Mouse (Mus musculus) midbrain, embryonic 14.5 days (tissue): ENCODE measurements at regions not wholly inside any gene's neighbourhood (a gene's known extent, or its start where the extent isn't known, plus 50 kb on each side); places are given as distances from the start of the nearest gene placed in this dataset.

Experiments used
- ATAC-seq: fragments of 200-750 bp; cut with Nextera tagmentation; 2 replicates; pipeline ENCODE4 v1.8.0; 2017; ENCODE audit warnings: moderate number of reproducible peaks, moderate library complexity; ENCODE audit not compliant: low FRiP score, low TSS enrichment
- DNase-seq: peaks from one replicate; pipeline ENCODE4 v3.0.0-alpha.2; 2015
- H3K27ac ChIP-seq: fragments of 300-500 bp; sonication (generic); replicated peaks from 2 replicates; pipeline ENCODE4 v1.5.1; 2014; ENCODE audit warnings: mild to moderate bottlenecking, low read depth, low read length, moderate library complexity
- H3K27me3 ChIP-seq: fragments of 300-500 bp; sonication (generic); 2 replicates; pipeline ENCODE4 v1.6.1; 2014; ENCODE audit warnings: low read length, control low read depth, mixed read lengths; ENCODE audit not compliant: control insufficient read depth, insufficient read depth
- H3K36me3 ChIP-seq: fragments of 300-500 bp; sonication (generic); 2 replicates; pipeline ENCODE4 v1.6.1; 2014; ENCODE audit warnings: low read length, control low read depth; ENCODE audit not compliant: control insufficient read depth, insufficient read depth
- H3K4me1 ChIP-seq: fragments of 300-500 bp; sonication (generic); 2 replicates; pipeline ENCODE4 v1.6.1; 2014; ENCODE audit warnings: mild to moderate bottlenecking, antibody characterized with exemption, low read length, control low read depth; ENCODE audit not compliant: control insufficient read depth, insufficient read depth
- H3K4me2 ChIP-seq: fragments of 300-500 bp; sonication (generic); 2 replicates; pipeline ENCODE4 v1.6.1; 2014; ENCODE audit warnings: mild to moderate bottlenecking, low read length, moderate library complexity
- H3K4me3 ChIP-seq: fragments of 300-500 bp; sonication (generic); replicated peaks from 2 replicates; pipeline ENCODE4 v1.5.1; 2014; ENCODE audit warnings: low read depth, low read length
- H3K9ac ChIP-seq: fragments of 300-500 bp; sonication (generic); replicated peaks from 2 replicates; pipeline ENCODE4 v1.6.1; 2014; ENCODE audit warnings: mild to moderate bottlenecking, low read length, moderate library complexity
- H3K9me3 ChIP-seq: fragments of 300-500 bp; sonication (generic); 2 replicates; pipeline ENCODE4 v1.6.1; 2016; ENCODE audit warnings: low read length, control low read depth, mixed read lengths; ENCODE audit not compliant: control insufficient read depth
- WGBS: fragments of 180-500 bp; shearing (Covaris S2); extraction: QIAGEN DNeasy Blood & Tissue Kit; methylation state at CpG from one replicate; pipeline ENCODE4 v1.1.7; 2014; 5-methylcytosine and 5-hydroxymethylcytosine counted together

DNA sequence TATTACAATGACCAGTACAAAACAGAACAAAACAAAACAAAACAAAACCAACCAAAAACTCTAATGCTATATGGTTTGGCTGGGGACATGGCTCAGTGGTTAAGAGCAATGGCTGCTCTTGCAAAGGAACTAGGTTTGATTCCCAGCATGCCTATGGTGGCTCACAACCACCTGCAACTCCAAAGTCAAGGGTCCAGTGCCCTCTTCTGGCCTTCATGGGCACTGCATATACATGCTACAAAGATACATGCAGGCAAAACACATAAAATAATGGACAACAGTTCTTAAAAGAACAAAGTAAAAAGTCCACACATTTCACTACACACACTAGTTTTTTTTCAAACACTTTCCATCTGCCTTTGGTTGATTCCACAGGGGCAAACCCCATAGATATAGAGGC lies 169.7 kb upstream of the Mocs1 start:
- no peak for DNase-seq
- Histone ChIP-seq H3K4me1 (no peaks in the 10 kb centered on the region), H3K27me3 (no peaks in the 10 kb centered on the region), H3K9me3 (no peaks in the 10 kb centered on the region), H3K36me3 (no peaks in the 10 kb centered on the region), H3K4me3 (no peak overlapping the region), H3K4me2 (no peak overlapping the region), H3K9ac (no peak overlapping the region), H3K27ac (no peak overlapping the region)
- no peak for ATAC-seq

DNA sequence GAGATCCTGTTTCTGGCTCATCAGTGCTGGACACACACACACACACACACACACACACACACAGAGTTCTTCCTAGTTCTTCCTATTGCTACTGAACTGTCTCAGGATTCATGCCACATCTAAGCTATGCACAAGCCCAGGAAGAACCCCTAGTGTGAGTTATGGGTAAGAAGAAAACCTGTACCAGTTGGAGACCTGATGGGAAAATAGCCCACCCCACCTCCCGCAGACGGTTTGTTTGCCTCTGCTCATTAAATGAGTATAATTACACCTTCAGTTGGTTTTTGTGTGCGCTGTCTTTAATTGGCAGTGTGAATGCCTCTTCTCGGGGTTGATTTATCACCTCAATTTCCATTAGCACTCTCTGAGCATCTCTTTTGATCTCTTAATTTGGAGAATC lies 165.8 kb upstream of the Mocs1 start:
- Histone ChIP-seq H3K27ac (no peak overlapping the region), H3K4me3 (no peak overlapping the region), H3K27me3 (no peaks in the 10 kb centered on the region), H3K4me1 (no peaks in the 10 kb centered on the region), H3K9me3 (no peaks in the 10 kb centered on the region), H3K36me3 (no peaks in the 10 kb centered on the region), H3K9ac (no peak overlapping the region), H3K4me2 (no peak overlapping the region)
- WGBS = 65% methylated on average over 4 of the region's 4 CpGs
- DNase-seq = no peak
- ATAC-seq = no peak

DNA sequence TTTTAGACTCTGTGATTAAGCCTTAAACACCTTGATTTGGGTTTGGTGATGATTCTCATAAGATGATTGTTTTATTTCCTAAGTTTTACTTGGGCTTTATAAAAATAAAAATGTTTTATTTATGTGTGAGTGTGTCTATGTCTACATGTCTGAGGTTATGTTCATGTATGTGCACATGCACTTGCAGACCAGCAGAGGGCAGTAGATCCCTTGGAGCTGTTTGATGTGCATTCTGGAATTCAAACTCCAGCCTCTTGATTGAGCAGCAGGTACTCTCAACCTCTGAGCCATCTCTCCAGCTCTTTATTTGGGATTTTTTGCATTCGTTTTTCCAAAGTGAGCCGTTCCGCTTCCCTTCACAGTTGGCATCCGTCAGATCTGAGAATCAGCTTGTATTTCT lies 161.8 kb upstream of the Mocs1 start:
- Histone ChIP-seq H3K4me1 (no peaks in the 10 kb centered on the region), H3K4me3 (no peak overlapping the region), H3K9me3 (no peaks in the 10 kb centered on the region), H3K27me3 (no peaks in the 10 kb centered on the region), H3K36me3 (no peaks in the 10 kb centered on the region), H3K27ac (no peak overlapping the region), H3K9ac (no peak overlapping the region), H3K4me2 (no peak overlapping the region)
- ATAC-seq (no peak), DNase-seq (no peak)
- 83% methylated on average over 4 of the region's 4 CpGs for WGBS

DNA sequence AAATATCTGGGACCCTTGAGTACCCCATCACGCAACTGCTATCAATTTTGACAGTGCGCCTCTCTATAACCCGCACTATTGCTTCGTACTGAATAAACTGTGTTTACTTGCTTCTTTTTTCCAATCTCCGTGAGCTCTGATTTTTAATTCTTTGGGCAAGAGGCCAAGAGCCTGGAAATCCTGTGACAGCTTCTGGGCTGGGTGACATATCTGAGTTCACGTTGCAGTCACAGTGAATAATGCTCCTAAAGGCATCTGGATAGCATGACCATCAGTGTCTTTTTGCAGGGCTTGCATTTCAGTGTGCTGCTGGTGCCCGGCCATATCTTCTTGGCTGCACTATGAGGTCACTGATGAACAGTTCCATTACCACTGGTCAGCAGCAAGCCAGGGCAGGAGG lies 158.2 kb upstream of the Mocs1 start:
- WGBS = 86% methylated on average over 7 of the region's 7 CpGs
- ATAC-seq = no peak

DNA sequence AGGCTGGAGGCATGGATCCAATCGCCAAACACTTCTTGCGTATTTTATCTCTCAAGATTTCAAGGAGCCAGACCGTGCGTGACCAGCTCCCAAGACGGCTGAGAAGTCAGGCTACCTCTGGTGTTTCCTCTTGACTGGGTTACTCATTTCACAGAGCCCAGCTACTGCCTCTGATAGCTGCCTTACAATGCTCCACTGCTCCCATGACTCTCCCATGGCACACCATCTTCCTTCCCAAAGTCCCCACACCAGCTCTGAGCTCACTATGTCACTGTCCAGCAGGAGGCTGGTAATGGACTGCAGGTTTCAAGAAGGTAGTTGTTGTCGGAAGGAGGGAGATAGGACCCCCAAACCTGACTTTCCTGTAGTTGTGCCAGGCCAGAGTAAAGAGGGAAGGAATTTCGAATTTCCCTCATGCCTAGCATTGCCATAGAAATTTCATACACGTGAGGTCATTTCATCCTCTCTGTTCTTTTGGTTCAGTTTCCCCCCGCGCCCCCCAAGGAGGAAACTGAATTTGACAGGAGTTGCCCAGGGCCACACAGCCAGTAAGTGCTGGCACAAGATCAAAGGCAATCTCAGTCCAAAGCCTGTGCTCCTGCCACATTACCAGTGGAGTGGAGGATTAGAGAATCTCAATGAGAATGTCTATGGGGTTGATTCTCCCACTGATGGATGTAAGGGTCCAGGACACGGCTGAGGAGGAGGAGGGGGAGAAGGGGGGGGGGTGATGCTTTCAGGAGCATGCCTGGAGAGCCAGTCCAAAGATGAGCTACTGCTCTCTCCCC lies 155.3 kb upstream of the Mocs1 start:
- Histone ChIP-seq H3K9me3 (no peaks in the 10 kb centered on the region), H3K4me2 (no peak overlapping the region), H3K4me1 (peaks cover 3% of the 10 kb centered on the region; the same call in 1 of the 2 replicates), H3K27me3 (no peaks in the 10 kb centered on the region), H3K36me3 (no peaks in the 10 kb centered on the region), H3K4me3 (no peak overlapping the region), H3K9ac (no peak overlapping the region), H3K27ac (no peak overlapping the region)
- ATAC-seq (peak; percentile 69), DNase-seq (peak; percentile 72)
- 63% methylated on average over 11 of the region's 11 CpGs for WGBS

More for the DNA sequence above, 158.2 kb upstream of the Mocs1 start:
- no peak overlapping the region for H3K4me2 ChIP-seq
- no peak overlapping the region for H3K27ac ChIP-seq
- H3K9me3 ChIP-seq = no peaks in the 10 kb centered on the region
- peak; percentile 40 for DNase-seq
- H3K27me3 ChIP-seq = no peaks in the 10 kb centered on the region
- peaks cover 3% of the 10 kb centered on the region; the same call in 1 of the 2 replicates for H3K4me1 ChIP-seq
- no peaks in the 10 kb centered on the region for H3K36me3 ChIP-seq
- no peak overlapping the region for H3K4me3 ChIP-seq
- no peak overlapping the region for H3K9ac ChIP-seq

DNA sequence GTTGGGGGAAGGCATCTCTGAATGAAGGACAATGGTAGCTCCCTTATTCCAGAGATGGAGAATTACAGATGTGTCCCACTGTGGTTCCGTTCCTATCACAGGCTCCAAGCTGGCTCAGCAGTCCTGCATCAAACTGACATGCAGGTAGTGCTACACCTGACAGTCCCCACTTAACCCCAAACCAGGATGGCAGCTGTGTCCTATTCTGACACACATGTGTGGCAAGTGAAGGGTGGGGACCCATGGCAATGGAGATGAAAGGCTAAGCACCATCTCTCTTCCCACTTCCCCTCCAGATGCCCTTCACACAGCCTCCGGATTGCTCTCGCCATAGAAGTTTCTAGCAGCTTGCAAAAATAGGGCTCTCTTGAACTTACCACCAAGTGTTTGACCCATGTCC lies 153.2 kb upstream of the Mocs1 start:
- ATAC-seq = no peak
- DNase-seq = no peak
- Histone ChIP-seq H3K27ac (no peak overlapping the region), H3K4me2 (no peak overlapping the region), H3K4me3 (no peak overlapping the region), H3K9me3 (no peaks in the 10 kb centered on the region), H3K4me1 (peaks cover 3% of the 10 kb centered on the region; the same call in 1 of the 2 replicates), H3K27me3 (no peaks in the 10 kb centered on the region), H3K9ac (no peak overlapping the region), H3K36me3 (no peaks in the 10 kb centered on the region)
- 90% methylated on average over 3 of the region's 3 CpGs for WGBS

DNA sequence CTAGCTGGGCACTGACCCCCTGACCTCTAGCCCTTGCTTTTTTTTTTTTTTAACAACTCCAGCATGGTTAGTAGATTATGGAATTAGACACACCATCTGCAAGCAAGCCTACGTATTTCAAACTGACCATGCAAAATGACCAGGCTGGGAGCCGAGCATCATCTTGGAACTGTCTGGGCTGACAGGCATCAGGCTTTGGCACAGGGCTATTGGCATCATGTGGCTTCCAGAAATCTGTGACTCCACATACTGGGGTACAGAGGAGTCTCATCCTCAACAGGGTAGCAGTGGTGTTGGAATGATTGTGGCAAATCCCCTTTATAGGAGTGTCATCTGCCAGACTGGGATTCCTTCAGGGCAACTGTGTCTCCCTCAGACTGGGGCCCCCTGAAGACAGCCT lies 152.7 kb upstream of the Mocs1 start:
- no peak overlapping the region for H3K4me2 ChIP-seq
- ATAC-seq (no peak), DNase-seq (no peak)
- no peak overlapping the region for H3K27ac ChIP-seq
- H3K9me3 ChIP-seq = no peaks in the 10 kb centered on the region
- H3K9ac ChIP-seq = no peak overlapping the region
- no peaks in the 10 kb centered on the region for H3K27me3 ChIP-seq
- no peak overlapping the region for H3K4me3 ChIP-seq
- no peaks in the 10 kb centered on the region for H3K36me3 ChIP-seq
- peaks cover 3% of the 10 kb centered on the region; the same call in 1 of the 2 replicates for H3K4me1 ChIP-seq
- 62% methylated on average over 2 of the region's 2 CpGs for WGBS

DNA sequence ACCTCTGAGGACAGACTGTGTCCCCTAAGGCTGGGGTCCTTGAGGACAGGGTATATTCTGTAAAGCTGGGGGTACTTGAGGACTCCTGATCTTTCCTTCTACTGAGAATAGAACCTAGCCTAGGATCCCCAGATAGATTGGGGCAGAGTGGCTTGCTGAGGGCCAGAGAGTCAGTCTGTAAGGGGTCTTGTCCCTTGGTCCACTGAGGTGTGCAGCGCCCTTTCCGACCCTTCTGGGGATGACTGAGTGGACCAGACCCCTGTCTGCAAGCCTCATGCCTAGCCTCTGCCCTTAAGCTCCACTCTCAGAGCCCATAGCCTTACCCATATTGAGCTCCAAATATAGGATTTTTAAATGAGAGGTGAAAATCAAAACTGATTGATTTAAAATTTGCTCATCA lies 152.2 kb upstream of the Mocs1 start:
- no peak for DNase-seq
- no peak overlapping the region for H3K4me3 ChIP-seq
- ATAC-seq = no peak
- H3K27me3 ChIP-seq = no peaks in the 10 kb centered on the region
- no peak overlapping the region for H3K4me2 ChIP-seq
- H3K4me1 ChIP-seq = peaks cover 3% of the 10 kb centered on the region; the same call in 1 of the 2 replicates
- no peak overlapping the region for H3K9ac ChIP-seq
- no peaks in the 10 kb centered on the region for H3K36me3 ChIP-seq
- 86% methylated on average over 2 of the region's 2 CpGs for WGBS
- H3K9me3 ChIP-seq = no peaks in the 10 kb centered on the region
- no peak overlapping the region for H3K27ac ChIP-seq

DNA sequence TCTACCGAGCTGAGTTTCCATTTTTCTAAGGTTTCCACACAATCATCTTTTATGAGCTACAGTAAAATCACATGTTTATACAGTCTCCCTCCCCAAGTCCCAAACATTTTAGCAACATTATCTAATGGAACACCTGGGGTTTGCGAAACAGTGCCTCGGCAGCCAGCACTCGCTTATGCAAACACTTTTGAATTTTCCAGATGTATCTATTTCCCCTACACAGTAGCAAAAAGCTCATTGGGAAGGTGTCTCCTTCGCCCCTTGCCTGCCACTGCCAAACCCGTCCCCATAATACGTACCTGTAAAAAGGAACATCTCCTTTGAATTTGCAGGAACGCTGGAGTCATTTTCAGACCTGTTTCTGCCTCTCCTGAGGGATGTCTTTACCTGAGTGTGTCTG lies 149.6 kb upstream of the Mocs1 start:
- Histone ChIP-seq H3K27ac (no peak overlapping the region), H3K4me3 (no peak overlapping the region), H3K27me3 (no peaks in the 10 kb centered on the region), H3K9me3 (no peaks in the 10 kb centered on the region), H3K9ac (no peak overlapping the region), H3K4me1 (peaks cover 3% of the 10 kb centered on the region; the same call in 1 of the 2 replicates), H3K4me2 (no peak overlapping the region), H3K36me3 (no peaks in the 10 kb centered on the region)
- ATAC-seq (no peak), DNase-seq (no peak)
- 90% methylated on average over 8 of the region's 8 CpGs for WGBS
